Mouse (Mus musculus) layer of hippocampus, adult 2 months (tissue): ENCODE results near the gene Chrnb1. TPM values are rescaled to one million over a fixed set of nuclear protein-coding genes. Genes with fewer than 3 reads are reported as not detected.
A peak's percentile ranks its signal among the peaks of the same experiment; 100 is the strongest.

Experiments used
- DNase-seq, 2 experiments: peaks; one replicate each; pipeline ENCODE4 v3.0.0; 2022; ENCODE audit warnings: low spot score in 2 of 2
- H3K27ac ChIP-seq: fragments of 200-600 bp; 2 replicates; pipeline ENCODE4 v1.8.1; 2022
- H3K4me3 ChIP-seq: fragments of 200-600 bp; 2 replicates; pipeline ENCODE4 v1.8.1; 2022; ENCODE audit warnings: mild to moderate bottlenecking
- CTCF ChIP-seq: fragments of 200-600 bp; conservative IDR thresholded peaks from 2 replicates; pipeline ENCODE4 v1.8.1; 2022; ENCODE audit warnings: antibody characterized with exemption, mild to moderate bottlenecking, moderate library complexity
- long read RNA-seq, 2 experiments: library from polyadenylated mRNA; stranded (forward); transcript quantifications; one replicate each; pipeline ENCODE4 v2.0.0; 2021; ENCODE audit warnings: borderline mapping rate in 2 of 2
- total RNA-seq, 2 experiments: library from RNA; stranded (reverse); gene quantifications; 2 replicates each; pipeline ENCODE4 v1.2.3; 2021

Chrnb1 gene
- 1 to 10 TPM; 1.1 to 1.3 TPM for total RNA-seq
- long read RNA-seq, experiment 1, partial matches to known transcripts = 0 of 1 reads
- long read RNA-seq, experiment 1, other reads (novel, unspliced or antisense) = 1 of 1 reads
- long read RNA-seq, experiment 2 = 0 reads

GRCm38 (mm10) chr11:69795168-69795982, at the start of gene Chrnb1:
Chrnb1 (minus strand) TSS chr11:69795943.
- TF ChIP-seq CTCF = peak; percentile 44
- DNase-seq = peak; percentile 84 to 95
- Histone ChIP-seq H3K27ac (peak within 1 kb of the TSS; percentile 77), H3K4me3 (peak within 1 kb of the TSS; percentile 63)

- Histone ChIP-seq H3K27ac (peak overlapping the region; percentile 95), H3K4me3 (peak overlapping the region; percentile 79)
- TF ChIP-seq CTCF = no peak
- DNase-seq = no peak
Measured at GRCm38 (mm10) chr11:69838714-69839104, 43.0 kb upstream of the Chrnb1 start.

- H3K4me3 ChIP-seq = peak within 1 kb of the TSS; percentile 79
- peak within 1 kb of the TSS; percentile 95 for H3K27ac ChIP-seq
- TF ChIP-seq CTCF = no peak
- peak; percentile 94 to 99 for DNase-seq
Measured at GRCm38 (mm10) chr11:69837952-69838713, 42.4 kb upstream of the Chrnb1 start, which contains the start of gene Tmem256. Tmem256 (plus strand) TSS chr11:69838514.

DNA sequence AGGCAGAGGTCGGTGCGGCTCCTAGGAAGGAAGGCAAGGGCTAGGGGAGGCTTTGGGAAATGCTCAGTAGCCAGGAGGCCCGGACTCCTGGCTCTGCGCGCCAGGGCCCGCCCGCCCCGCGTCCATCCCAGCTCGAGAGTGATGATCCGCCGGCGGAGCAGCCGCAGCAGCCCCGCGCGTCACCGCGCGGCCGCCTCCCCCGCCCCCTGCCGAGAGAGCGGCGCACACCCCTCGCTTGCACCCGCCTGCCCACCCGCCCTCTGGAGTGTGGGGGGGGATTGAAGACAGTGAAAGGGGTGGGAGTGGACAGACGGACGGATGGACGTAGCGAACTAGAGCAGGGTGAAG, 41.8 kb upstream of the Chrnb1 start, which contains the start of gene Nlgn2:
TSS of gene Nlgn2 (minus strand) at position 181 of the 348 bp plus-strand sequence.
- TF ChIP-seq CTCF = peak; percentile 44
- Histone ChIP-seq H3K27ac (peak within 1 kb of the TSS; percentile 95), H3K4me3 (peak within 1 kb of the TSS; percentile 79)
- DNase-seq = no peak

- peak overlapping the region; percentile 79 for H3K4me3 ChIP-seq
- peak; percentile 25 to 52 for DNase-seq
- peak overlapping the region; percentile 95 for H3K27ac ChIP-seq
- 0 out of 2 replicates have a peak, but pooled peaks have one; percentile 2 for TF ChIP-seq CTCF
Measured at GRCm38 (mm10) chr11:69836703-69837576, 41.2 kb upstream of the Chrnb1 start.

- Histone ChIP-seq H3K27ac (peak overlapping the region; percentile 95; the same call in 1 of the 2 replicates), H3K4me3 (peak overlapping the region; percentile 79)
- TF ChIP-seq CTCF = no peak
- no peak for DNase-seq
Measured at GRCm38 (mm10) chr11:69835966-69836335, 40.2 kb upstream of the Chrnb1 start.

DNA sequence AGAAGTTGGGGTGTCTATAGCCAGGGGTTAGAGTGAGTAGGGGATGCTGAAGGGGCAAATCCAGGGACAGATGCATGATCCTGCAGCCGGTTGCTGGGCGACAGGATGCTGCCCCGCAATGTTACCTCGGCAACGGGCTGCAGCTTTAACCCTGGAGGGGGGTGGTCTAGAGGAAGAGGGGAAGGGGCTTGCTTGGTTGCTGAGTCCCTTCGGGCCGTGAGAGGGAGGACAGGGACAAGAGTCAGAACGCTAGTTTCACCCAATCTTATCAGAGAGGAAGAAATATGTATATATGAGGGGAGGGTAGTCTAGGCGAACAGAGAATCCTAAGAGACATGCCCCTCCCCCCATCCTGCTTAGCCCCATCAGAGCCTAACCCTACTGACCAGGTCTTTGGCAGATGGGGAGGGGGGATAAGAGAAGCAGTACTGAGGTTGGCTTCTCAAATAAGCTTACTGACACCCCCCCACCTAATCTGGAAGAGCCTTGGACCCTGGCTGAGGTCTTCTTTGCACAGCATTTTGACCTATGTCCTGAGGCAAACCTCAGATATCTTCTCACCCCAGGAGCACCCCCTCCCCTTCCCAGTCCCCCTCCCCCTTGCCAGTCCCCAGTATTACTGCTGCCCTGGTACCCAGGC, 39.7 kb upstream of the Chrnb1 start:
- no peak for DNase-seq
- Histone ChIP-seq H3K27ac (peak overlapping the region; percentile 53), H3K4me3 (peak overlapping the region; percentile 79)
- no peak for TF ChIP-seq CTCF

- H3K27ac ChIP-seq = peak overlapping the region; percentile 53; the same call in 1 of the 2 replicates
- no peak for DNase-seq
- TF ChIP-seq CTCF = no peak
Measured at GRCm38 (mm10) chr11:69834001-69834549, 38.3 kb upstream of the Chrnb1 start.

GRCm38 (mm10) chr11:69833554-69833953, 37.8 kb upstream of the Chrnb1 start:
- Histone ChIP-seq H3K4me3 (peak overlapping the region; percentile 79), H3K27ac (peak overlapping the region; percentile 53; the same call in 1 of the 2 replicates)
- DNase-seq = no peak
- no peak for TF ChIP-seq CTCF

More at GRCm38 (mm10) chr11:69834001-69834549, 38.3 kb upstream of the Chrnb1 start:
- H3K4me3 ChIP-seq = peak overlapping the region; percentile 79

GRCm38 (mm10) chr11:69828832-69829231, 33.1 kb upstream of the Chrnb1 start:
- Histone ChIP-seq H3K4me3 (no peak overlapping the region), H3K27ac (no peak overlapping the region)
- DNase-seq = no peak
- no peak for TF ChIP-seq CTCF

DNA sequence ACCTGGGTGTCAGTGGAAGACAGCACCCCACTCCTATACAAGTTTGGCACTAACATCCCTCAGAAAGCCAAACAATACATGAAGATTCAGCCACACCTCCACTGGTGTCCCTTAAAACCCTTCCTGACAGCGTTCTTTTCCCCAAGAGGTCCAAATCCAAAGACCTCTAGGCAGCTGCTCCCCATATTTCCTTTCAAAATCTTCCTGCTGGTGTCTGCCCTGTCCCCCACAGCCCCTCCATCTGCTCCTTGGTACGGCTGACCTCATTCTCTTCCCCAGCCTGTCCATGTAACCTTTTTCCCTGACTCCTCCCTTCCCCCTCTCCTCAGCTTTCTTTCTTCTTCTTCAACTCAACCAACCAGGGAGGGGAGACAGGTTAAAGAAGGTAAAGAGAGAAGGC, 27.7 kb upstream of the Chrnb1 start:
- DNase-seq = no peak
- Histone ChIP-seq H3K4me3 (no peak overlapping the region), H3K27ac (no peak overlapping the region)
- no peak for TF ChIP-seq CTCF
